Mouse (Mus musculus): ENCODE measurements around the gene Tspan18.

Tspan18 gene

GRCm38 (mm10) chr2:93289161-93289560 is 45.1 kb downstream of the Tspan18 start:
- DNase-seq: no peak

GRCm38 (mm10) chr2:93287348-93287747 is 47.0 kb downstream of the Tspan18 start:
- DNase-seq: no peak

- no peak for DNase-seq
Observed at GRCm38 (mm10) chr2:93286742-93287141, 47.6 kb downstream of the Tspan18 start.

- no peak for DNase-seq
Observed at GRCm38 (mm10) chr2:93286321-93286720, 48.0 kb downstream of the Tspan18 start.

- no peak for DNase-seq
Observed at GRCm38 (mm10) chr2:93285842-93286241, 48.5 kb downstream of the Tspan18 start.

- no peak for DNase-seq
Observed at GRCm38 (mm10) chr2:93284625-93285024, 49.7 kb downstream of the Tspan18 start.

- DNase-seq: no peak
Observed at GRCm38 (mm10) chr2:93283481-93284293, 50.6 kb downstream of the Tspan18 start.

GRCm38 (mm10) chr2:93282636-93283035 is 51.7 kb downstream of the Tspan18 start:
- DNase-seq: no peak

GRCm38 (mm10) chr2:93281466-93281865 is 52.8 kb downstream of the Tspan18 start:
- DNase-seq: no peak

GRCm38 (mm10) chr2:93280117-93280620 is 54.1 kb downstream of the Tspan18 start:
- DNase-seq: no peak

GRCm38 (mm10) chr2:93278181-93278975 is 55.9 kb downstream of the Tspan18 start:
- no peak for DNase-seq

- no peak for DNase-seq
Observed at GRCm38 (mm10) chr2:93277486-93277885, 56.8 kb downstream of the Tspan18 start.

GRCm38 (mm10) chr2:93276026-93276425 is 58.3 kb downstream of the Tspan18 start:
- DNase-seq: no peak

- DNase-seq: no peak
Observed at GRCm38 (mm10) chr2:93273916-93274315, 60.4 kb downstream of the Tspan18 start.

- no peak for DNase-seq
Observed at GRCm38 (mm10) chr2:93270083-93270482, 64.2 kb downstream of the Tspan18 start.

GRCm38 (mm10) chr2:93269611-93270010 is 64.7 kb downstream of the Tspan18 start:
- DNase-seq: no peak

GRCm38 (mm10) chr2:93268711-93269270 is 65.5 kb downstream of the Tspan18 start:
- DNase-seq: no peak

- no peak for DNase-seq
Observed at GRCm38 (mm10) chr2:93267791-93268190, 66.5 kb downstream of the Tspan18 start.

- no peak for DNase-seq
Observed at GRCm38 (mm10) chr2:93266565-93267169, 67.6 kb downstream of the Tspan18 start.

GRCm38 (mm10) chr2:93262291-93263285 is 71.7 kb downstream of the Tspan18 start:
- no peak for DNase-seq

- no peak for DNase-seq
Observed at GRCm38 (mm10) chr2:93261521-93262290, 72.6 kb downstream of the Tspan18 start.

Data from cerebellum, adult 11-12 months (tissue).